Mouse (Mus musculus) Patski (cell line): ENCODE measurements around the gene Hyal1. TPM values are rescaled to one million over a fixed set of nuclear protein-coding genes. Genes with fewer than 3 reads are reported as not detected.

Source experiments
- ATAC-seq: fragments of 100-300 bp; one replicate; pipeline ENCODE4 v1.8.0; 2021
- CTCF ChIA-PET: fragments of 350-600 bp; sonication (Branson Sonifier 250); formaldehyde crosslinking; loops from one replicate; lab custom pipeline; 2022; ENCODE audit warnings: inconsistent platforms; lab: Charles Lee
- POLR2A ChIA-PET: fragments of 350-600 bp; sonication (Branson Sonifier 250); formaldehyde crosslinking; loops from one replicate; lab custom pipeline; 2022; ENCODE audit warnings: antibody characterized with exemption, inconsistent platforms; lab: Charles Lee
- DNase-seq: peaks from one replicate; pipeline ENCODE4 v3.0.0-alpha.2; 2011; ENCODE audit warnings: low read depth, low spot score
- H3K27me3 ChIP-seq: fragments of 371-371 bp; one replicate; pipeline ENCODE4 v1.5.1; 2021
- CTCF ChIP-seq: fragments of 100-300 bp; IDR thresholded peaks from one replicate; pipeline ENCODE4 v1.5.1; 2021
- in situ Hi-C: fragments of 300-500 bp; cut with MboI; formaldehyde crosslinking; loops from 3 replicates; pipeline ENCODE4 v1.11.1; 2018; ENCODE audit warnings: low pct_unique_long_range_greater_than_20kb, mixed read lengths
- polyA plus RNA-seq: library from polyadenylated mRNA; unstranded; gene quantifications from one replicate; pipeline ENCODE4 v1.2.3, GENCODE M21; 2021

The Hyal1 gene
- polyA plus RNA-seq, 1 experiment from 2014 or later = 1.2 TPM

DNA sequence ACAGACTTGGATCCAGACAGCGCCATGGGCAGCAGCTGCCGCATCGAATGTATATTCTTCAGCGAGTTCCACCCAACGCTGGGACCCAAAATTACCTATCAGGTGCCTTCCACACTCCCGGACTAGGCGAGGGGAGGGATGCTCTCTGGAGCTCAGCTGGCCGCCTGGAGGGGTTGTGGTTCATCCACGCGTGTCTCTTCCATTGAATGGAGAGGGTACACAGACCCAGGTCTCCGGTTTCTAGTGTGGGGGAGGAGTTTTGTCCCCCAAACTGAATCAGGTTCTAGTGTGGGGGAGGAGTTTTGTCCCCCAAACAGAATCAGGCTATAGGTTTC is 34.4 kb upstream of the Hyal1 start:
- ChIA-PET CTCF (no interaction called here), POLR2A (interaction anchor here (1.6 to 2.0 kb wide), 2 partner anchors 12 to 14 kb away, joined by 4 to 10 read pairs; no protein-coding TSS in a partner anchor)
- no peak for TF ChIP-seq CTCF
- DNase-seq = no peak
- no peak for ATAC-seq
- H3K27me3 ChIP-seq = no peaks in the 10 kb centered on the region
- in situ Hi-C loops = loop anchor here (25.0 kb wide), 1 partner anchor 855 kb away; the partner anchor contains the start of gene Tex264

DNA sequence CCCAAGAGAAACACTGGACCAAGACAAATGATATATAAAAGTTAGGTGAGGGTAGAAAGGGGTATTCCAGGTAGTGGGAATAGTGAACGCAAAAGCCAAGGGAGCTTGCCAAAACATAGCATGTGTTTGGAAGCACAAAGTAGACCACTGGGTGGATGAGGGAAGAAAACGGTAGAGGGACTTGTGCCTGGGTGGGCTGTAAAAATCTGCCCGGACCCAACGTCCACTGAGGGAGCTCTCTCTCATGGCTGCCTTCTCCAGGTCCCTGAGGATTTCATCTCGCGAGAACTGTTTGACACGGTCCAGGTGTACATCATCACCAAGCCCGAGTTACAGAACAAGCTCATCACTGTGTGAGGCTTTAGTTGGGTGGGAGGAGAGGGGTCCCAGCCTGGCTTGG is 34.0 kb upstream of the Hyal1 start:
- ChIA-PET POLR2A (interaction anchor here (0.9 to 1.6 kb wide), 2 partner anchors 11 to 14 kb away, joined by 3 to 4 read pairs; no protein-coding TSS in a partner anchor), CTCF (no interaction called here)
- H3K27me3 ChIP-seq = no peaks in the 10 kb centered on the region
- DNase-seq (no peak), ATAC-seq (no peak)
- in situ Hi-C loops = loop anchor here (25.0 kb wide), 1 partner anchor 855 kb away; the partner anchor contains the start of gene Tex264
- TF ChIP-seq CTCF = no peak

DNA sequence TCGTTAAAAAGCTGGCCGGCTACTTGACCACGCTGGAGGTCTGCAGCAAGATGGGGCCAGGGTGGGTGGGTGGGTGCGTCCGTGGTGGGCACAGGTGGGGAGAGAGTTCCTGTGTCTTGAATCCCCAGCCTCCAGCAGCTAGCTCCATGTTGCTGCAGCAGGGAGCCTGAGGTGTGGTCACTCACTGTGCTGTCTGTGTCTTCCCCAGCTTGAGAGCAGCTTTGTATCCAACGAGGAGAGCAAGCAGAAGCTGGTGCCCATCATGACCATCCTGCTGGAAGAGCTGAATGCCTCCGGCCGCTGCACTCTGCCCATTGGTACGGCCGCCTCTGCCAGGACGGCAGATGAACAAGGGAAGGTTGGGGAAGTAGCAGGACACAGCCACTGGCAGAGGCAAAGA is 33.4 kb upstream of the Hyal1 start:
- in situ Hi-C loops = loop anchor here (25.0 kb wide), 1 partner anchor 856 kb away; the partner anchor contains the start of gene Tex264
- ATAC-seq = no peak
- no peak for TF ChIP-seq CTCF
- no peaks in the 10 kb centered on the region for H3K27me3 ChIP-seq
- ChIA-PET CTCF (no interaction called here), POLR2A (interaction anchor here (0.9 kb wide), 1 partner anchor 10 kb away, joined by 3 read pairs; no protein-coding TSS in a partner anchor)
- no peak for DNase-seq

DNA sequence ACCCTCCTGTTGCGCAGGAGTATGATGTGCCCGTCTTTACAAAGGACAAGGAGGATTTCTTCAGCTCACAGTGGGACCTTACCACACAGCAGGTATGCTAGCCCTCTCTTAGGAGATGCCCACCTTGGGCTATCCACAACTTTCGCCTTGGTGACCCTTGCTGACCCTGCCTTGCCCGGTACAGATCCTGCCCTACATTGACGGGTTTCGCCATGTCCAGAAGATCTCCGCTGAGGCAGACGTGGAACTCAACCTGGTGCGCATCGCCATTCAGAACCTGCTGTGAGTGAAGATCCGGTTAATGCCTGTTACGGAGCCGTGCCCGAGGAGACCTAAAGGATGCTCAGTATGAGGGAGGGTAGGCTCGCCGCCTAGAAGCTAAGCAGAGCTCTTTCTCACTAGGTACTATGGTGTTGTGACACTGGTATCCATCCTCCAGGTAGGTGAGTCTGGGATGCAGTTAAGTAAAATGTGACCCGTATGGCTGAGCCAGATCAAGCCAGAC is 32.5 kb upstream of the Hyal1 start:
- DNase-seq (no peak), ATAC-seq (no peak)
- in situ Hi-C loops = loop anchor here (25.0 kb wide), 1 partner anchor 857 kb away; the partner anchor contains the start of gene Tex264
- ChIA-PET CTCF (no interaction called here), POLR2A (no interaction called here)
- TF ChIP-seq CTCF = no peak
- H3K27me3 ChIP-seq = no peaks in the 10 kb centered on the region

DNA sequence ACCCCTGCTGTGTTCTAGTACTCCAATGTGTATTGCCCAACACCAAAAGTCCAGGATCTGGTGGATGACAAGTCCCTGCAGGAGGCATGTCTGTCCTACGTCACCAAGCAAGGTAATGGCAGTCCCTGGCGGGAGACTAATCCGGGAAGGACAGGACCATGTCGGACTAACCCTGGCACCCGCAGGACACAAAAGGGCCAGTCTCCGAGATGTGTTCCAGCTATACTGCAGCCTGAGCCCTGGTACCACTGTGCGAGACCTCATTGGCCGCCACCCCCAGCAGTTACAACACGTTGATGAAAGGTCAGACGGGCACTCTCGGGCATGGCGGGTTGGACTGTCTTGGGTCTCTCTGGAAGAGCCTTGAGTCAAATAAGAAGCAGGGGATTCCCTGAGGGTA is 32.0 kb upstream of the Hyal1 start:
- no peaks in the 10 kb centered on the region for H3K27me3 ChIP-seq
- ChIA-PET POLR2A (no interaction called here), CTCF (no interaction called here)
- no peak for TF ChIP-seq CTCF
- in situ Hi-C loops = loop anchor here (25.0 kb wide), 1 partner anchor 857 kb away; the partner anchor contains the start of gene Tex264
- no peak for ATAC-seq
- no peak for DNase-seq

DNA sequence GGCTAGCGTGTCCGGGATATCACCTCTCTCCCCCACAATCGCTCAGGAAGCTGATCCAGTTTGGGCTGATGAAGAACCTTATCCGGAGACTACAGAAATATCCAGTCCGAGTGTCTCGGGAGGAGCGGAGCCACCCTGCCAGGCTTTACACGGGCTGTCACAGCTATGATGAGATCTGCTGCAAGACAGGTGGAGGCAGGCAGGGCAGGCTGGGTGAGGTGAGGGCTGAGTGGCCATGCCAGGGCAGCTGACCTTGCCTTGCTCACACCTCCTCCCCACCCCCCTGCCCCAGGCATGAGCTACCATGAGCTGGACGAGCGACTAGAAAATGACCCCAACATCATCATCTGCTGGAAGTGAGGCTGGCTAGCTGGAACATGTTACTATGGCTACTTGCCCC is 31.5 kb upstream of the Hyal1 start:
- ChIA-PET CTCF (no interaction called here), POLR2A (no interaction called here)
- no peak for TF ChIP-seq CTCF

DNA sequence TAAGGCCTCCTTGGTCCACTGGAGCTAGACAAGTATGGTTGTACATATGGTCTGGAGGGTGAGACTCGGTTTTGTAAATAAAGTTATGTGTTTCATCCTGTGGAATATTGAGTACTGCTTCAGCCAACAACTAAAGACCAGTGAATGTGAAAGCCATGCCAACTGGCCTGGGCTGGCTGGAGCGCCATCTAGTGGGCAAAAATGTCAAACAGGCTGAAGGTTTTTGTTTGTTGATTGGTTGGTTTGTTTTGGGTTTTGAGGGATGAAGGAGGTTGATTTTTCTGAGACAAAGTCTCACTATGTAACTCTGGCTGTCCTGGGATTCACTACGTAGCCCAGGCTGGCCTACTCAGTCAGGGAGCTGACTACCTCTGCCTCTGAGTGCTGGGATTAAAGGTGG is 31.1 kb upstream of the Hyal1 start:
- no peaks in the 10 kb centered on the region for H3K27me3 ChIP-seq
- no peak for TF ChIP-seq CTCF
- ChIA-PET POLR2A (interaction anchor here (0.5 kb wide), 1 partner anchor 1075 kb away, joined by 5 read pairs; no protein-coding TSS in a partner anchor), CTCF (no interaction called here)
- ATAC-seq = no peak
- in situ Hi-C loops = loop anchor here (25.0 kb wide), 1 partner anchor 858 kb away; the partner anchor contains the start of gene Tex264
- no peak for DNase-seq

More for the DNA sequence above, 31.5 kb upstream of the Hyal1 start:
- DNase-seq = no peak
- H3K27me3 ChIP-seq = no peaks in the 10 kb centered on the region
- in situ Hi-C loops = loop anchor here (25.0 kb wide), 1 partner anchor 858 kb away; the partner anchor contains the start of gene Tex264
- ATAC-seq = no peak

DNA sequence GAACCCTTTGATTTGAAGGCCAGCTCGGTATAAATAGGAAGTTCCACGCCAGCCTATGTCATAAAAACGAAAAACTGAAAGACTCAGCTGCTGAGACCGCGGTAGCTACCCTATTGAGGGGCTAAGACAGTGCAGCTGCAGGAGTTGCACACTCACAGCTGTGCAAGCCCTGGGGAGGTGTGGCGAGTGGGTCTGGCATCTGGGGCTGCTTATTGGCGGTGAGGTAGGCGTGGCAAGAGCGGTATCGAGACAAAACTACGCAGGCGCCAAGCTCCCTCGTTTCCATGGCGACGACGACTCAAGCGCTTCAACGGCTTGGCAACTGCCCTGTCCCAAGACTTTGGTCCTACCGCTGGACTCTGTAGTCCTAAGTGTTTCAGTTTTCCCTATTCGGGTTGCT is 29.7 kb upstream of the Hyal1 start, which contains the start of gene Zmynd10:
TSS of gene Zmynd10 (plus strand) at position 273 of the 400 bp plus-strand sequence.
- POLR2A ChIA-PET = interaction anchor here (0.8 to 0.9 kb wide), 2 partner anchors 9 to 10 kb away, joined by 4 read pairs; no protein-coding TSS in a partner anchor
- ATAC-seq (peak; percentile 47), DNase-seq (no peak)
- H3K27me3 ChIP-seq = no peaks in the 10 kb centered on the region
- no peak for TF ChIP-seq CTCF
- in situ Hi-C loops = loop anchor here (25.0 kb wide), 1 partner anchor 860 kb away; the partner anchor contains the start of gene Tex264
- CTCF ChIA-PET = no interaction called here

DNA sequence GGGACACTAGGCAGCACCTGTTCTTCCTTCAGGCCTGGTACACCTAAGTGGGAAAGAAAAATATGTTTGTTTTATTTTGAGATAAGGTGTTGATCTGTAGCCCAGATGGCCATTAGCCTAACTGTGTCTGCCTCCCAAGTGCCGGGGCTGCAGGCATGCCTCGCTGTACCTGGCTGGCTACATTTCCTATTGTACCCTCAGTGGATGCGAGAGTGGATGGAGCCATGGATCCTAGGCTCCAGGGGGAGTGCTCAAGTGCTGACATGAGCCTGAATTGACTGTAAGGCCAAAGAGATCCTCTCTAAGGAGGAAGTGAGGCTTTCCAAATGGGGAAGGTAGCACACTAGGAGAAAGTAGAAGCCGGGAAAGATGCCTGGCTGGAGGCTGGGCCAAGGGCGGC is 28.8 kb upstream of the Hyal1 start:
- no peaks in the 10 kb centered on the region for H3K27me3 ChIP-seq
- in situ Hi-C loops = loop anchor here (25.0 kb wide), 1 partner anchor 861 kb away; the partner anchor contains the start of gene Tex264
- DNase-seq (no peak), ATAC-seq (no peak)
- no peak for TF ChIP-seq CTCF
- ChIA-PET POLR2A (interaction anchor here (0.9 kb wide), 1 partner anchor 8 kb away, joined by 4 read pairs; no protein-coding TSS in a partner anchor), CTCF (no interaction called here)

DNA sequence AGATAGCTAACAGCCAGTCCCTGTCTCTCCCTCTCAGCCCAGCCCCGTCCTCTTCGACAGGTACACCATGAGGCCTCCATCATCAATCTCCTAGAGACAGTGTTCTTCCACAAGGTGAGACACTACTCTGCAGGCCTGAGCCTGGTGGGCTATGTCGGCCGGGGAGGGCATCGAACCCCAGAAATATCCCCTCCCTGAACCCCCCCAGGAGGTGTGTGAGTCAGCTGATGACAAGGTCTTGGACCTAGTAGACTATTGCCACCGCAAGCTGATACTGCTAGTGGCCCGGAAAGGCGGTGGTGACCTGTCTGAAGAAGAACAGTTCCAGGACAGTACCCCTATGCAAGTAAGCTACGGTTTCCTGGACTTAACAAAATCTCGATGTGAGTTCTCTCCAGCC is 27.9 kb upstream of the Hyal1 start:
- no peaks in the 10 kb centered on the region for H3K27me3 ChIP-seq
- in situ Hi-C loops = loop anchor here (25.0 kb wide), 1 partner anchor 862 kb away; the partner anchor contains the start of gene Tex264
- no peak for ATAC-seq
- no peak for DNase-seq
- no peak for TF ChIP-seq CTCF
- ChIA-PET CTCF (interaction anchor here (0.7 kb wide), 1 partner anchor 9 kb away, joined by 3 read pairs; no protein-coding TSS in a partner anchor), POLR2A (no interaction called here)
